Mouse (Mus musculus): ENCODE results near the gene Ppp4r2. TPM values are rescaled to one million over a fixed set of nuclear protein-coding genes. Genes with fewer than 3 reads are reported as not detected.

Gene Ppp4r2
- polyA plus RNA-seq, 1 experiment from 2014 or later = 29.5 TPM

DNA sequence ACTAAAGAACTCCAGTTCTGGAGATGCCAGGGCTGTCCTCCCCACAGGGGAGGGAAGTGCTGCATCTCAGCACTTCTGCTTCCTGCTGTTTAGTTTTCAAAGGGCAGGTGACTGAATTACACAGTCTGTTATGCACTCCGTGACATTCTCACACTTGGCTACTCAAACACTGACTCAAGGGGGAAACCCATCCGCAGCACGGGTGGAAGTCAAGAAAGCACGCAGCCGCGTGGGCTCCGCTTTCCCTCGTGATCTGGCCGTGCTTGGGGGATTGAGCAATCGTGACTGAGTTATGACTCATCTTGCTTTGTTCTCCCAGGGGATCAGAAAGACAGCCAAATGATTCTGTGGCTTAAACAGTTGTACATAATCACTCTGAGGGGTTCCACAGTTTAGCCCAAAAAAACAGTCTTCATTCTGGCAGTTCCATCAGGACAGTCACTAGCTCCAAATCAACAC is 32.9 kb upstream of the Ppp4r2 start:
- DNase-seq (ENCODE audit: low spot score) = peak; percentile 58
- ATAC-seq (ENCODE audit: low read depth) = no peak
- Histone ChIP-seq H3K4me1 (ENCODE audit: control insufficient read depth, insufficient read depth, low read length) (no peaks in the 10 kb centered on the region), H3K27me3 (replicated peaks; ENCODE audit: control insufficient read depth, insufficient read depth, low read length) (no peaks in the 10 kb centered on the region), H3K9me3 (ENCODE audit: control insufficient read depth, low read length) (no peaks in the 10 kb centered on the region), H3K4me2 (ENCODE audit: low read depth, low read length) (no peak overlapping the region), H3K27ac (replicated peaks; ENCODE audit: low read depth, low read length) (no peak overlapping the region), H3K9ac (ENCODE audit: low read depth, low read length) (no peak overlapping the region), H3K36me3 (ENCODE audit: control insufficient read depth, insufficient read depth, low read length) (peaks cover 44% of the 10 kb centered on the region), H3K4me3 (ENCODE audit: low read depth, low read length) (no peak overlapping the region)
- WGBS = 54% methylated on average over 10 of the region's 10 CpGs

DNA sequence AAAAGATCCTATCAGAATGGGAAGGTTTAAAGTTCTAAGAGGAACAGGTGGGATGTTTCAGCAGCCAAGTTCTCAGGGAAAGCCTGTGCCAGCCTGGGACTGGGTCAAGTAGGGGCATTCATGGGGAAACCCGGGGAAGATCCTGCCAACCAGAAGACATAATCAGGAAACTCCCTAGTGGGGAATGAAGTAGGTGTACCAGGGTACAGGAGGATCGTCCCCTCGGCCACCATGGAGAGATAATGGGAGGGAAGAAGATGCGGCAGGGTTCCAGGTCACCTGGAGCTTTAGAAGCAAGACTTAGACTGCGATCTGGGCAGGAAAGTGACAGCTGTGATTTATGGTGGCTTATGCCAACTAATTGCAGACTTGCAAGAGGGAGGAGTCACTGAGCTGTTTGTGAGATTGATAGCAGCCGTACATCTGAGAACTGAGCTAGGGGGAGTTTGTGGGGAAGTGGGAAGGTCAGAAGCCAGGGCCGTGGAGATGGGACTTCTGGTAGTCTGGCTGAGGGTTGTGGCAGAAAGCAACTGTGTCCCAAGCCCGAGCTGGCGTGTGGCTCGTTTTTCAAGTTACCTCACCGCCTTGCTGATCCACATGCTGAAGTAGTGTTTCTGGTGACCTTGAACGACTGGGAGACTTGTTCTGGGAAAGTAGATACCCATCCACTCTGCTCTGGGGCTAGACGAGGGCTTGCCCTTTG is 30.9 kb upstream of the Ppp4r2 start:
- H3K4me2 ChIP-seq (ENCODE audit: low read depth, low read length) = no peak overlapping the region
- H3K4me3 ChIP-seq (ENCODE audit: low read depth, low read length) = no peak overlapping the region
- H3K9ac ChIP-seq (ENCODE audit: low read depth, low read length) = no peak overlapping the region
- H3K36me3 ChIP-seq (ENCODE audit: control insufficient read depth, insufficient read depth, low read length) = peaks cover 39% of the 10 kb centered on the region
- no peaks in the 10 kb centered on the region for H3K4me1 ChIP-seq (ENCODE audit: control insufficient read depth, insufficient read depth, low read length)
- no peak overlapping the region for H3K27ac ChIP-seq (replicated peaks; ENCODE audit: low read depth, low read length)
- ATAC-seq (ENCODE audit: low read depth) (no peak), DNase-seq (ENCODE audit: low spot score) (no peak)
- no peaks in the 10 kb centered on the region for H3K27me3 ChIP-seq (replicated peaks; ENCODE audit: control insufficient read depth, insufficient read depth, low read length)
- H3K9me3 ChIP-seq (ENCODE audit: control insufficient read depth, low read length) = no peaks in the 10 kb centered on the region
- WGBS = 58% methylated on average over 13 of the region's 13 CpGs

DNA sequence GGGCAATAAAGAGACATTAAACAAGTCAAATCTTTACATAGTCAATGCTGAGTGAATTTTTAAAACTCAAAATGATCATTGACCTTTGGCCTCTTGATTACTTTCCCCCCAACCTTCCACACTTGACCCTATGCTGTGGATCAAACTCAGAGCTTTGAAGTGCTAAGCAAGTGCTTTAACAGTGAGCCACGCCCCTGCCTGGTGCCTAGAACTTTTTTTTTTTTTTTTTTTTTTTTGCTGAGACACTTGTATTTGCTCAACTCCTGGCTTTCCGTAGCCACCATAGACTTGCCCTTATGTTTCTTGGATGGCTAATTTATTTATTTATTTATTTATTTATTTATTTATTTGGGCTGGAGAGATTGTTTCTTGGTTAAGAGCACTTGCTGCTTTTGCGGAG is 30.2 kb upstream of the Ppp4r2 start:
- Histone ChIP-seq H3K4me1 (ENCODE audit: control insufficient read depth, insufficient read depth, low read length) (no peaks in the 10 kb centered on the region), H3K36me3 (ENCODE audit: control insufficient read depth, insufficient read depth, low read length) (peaks cover 39% of the 10 kb centered on the region), H3K4me3 (ENCODE audit: low read depth, low read length) (no peak overlapping the region), H3K27ac (replicated peaks; ENCODE audit: low read depth, low read length) (no peak overlapping the region), H3K9me3 (ENCODE audit: control insufficient read depth, low read length) (no peaks in the 10 kb centered on the region), H3K27me3 (replicated peaks; ENCODE audit: control insufficient read depth, insufficient read depth, low read length) (no peaks in the 10 kb centered on the region), H3K4me2 (ENCODE audit: low read depth, low read length) (no peak overlapping the region), H3K9ac (ENCODE audit: low read depth, low read length) (no peak overlapping the region)
- ATAC-seq (ENCODE audit: low read depth) (no peak), DNase-seq (ENCODE audit: low spot score) (no peak)
- WGBS = 84% methylated on average over 3 of the region's 3 CpGs

DNA sequence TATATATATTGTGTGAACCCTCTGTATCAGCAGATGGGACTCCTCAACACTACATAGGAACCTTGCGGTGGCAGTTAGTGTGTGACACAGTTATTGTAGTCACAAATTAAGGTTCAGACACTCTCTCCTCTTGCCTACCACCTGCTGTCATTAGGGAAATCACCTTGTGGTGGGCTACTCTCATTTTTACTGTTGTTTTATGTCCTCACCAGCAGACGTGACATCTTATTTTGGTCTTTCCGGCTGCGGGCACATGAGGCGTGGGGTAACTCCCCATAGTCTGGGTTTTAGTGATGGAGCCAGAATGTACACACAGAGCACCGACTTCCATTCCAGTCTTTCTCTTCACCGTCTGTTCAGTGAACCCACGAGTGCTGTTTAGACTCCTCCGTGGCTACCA is 26.2 kb upstream of the Ppp4r2 start:
- Histone ChIP-seq H3K9ac (ENCODE audit: low read depth, low read length) (no peak overlapping the region), H3K4me1 (ENCODE audit: control insufficient read depth, insufficient read depth, low read length) (no peaks in the 10 kb centered on the region), H3K36me3 (ENCODE audit: control insufficient read depth, insufficient read depth, low read length) (peaks cover 19% of the 10 kb centered on the region; the same call in 1 of the 2 replicates), H3K27ac (replicated peaks; ENCODE audit: low read depth, low read length) (no peak overlapping the region), H3K27me3 (replicated peaks; ENCODE audit: control insufficient read depth, insufficient read depth, low read length) (no peaks in the 10 kb centered on the region), H3K4me2 (ENCODE audit: low read depth, low read length) (no peak overlapping the region), H3K4me3 (ENCODE audit: low read depth, low read length) (no peak overlapping the region), H3K9me3 (ENCODE audit: control insufficient read depth, low read length) (no peaks in the 10 kb centered on the region)
- DNase-seq (ENCODE audit: low spot score) (no peak), ATAC-seq (ENCODE audit: low read depth) (no peak)
- WGBS = 91% methylated on average over 9 of the region's 9 CpGs

DNA sequence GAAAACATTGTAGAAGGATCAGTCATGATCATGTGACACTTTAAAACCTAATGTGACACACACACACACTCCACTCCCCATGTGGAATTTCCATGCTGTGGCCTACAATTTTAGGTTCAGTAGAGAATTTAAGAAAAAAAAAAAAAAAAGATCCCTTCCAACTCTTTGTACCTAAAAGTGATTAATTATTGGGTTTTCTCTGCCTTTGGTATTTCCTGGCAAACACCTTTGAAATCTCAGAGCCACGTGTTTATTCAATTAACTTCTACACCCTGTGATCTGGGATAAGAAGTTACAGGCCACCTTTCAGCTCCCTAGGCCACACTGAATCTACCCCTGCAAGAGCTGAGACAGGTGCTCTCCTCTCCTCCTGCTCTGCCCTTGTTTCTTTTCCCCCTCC is 25.7 kb upstream of the Ppp4r2 start:
- no peak for DNase-seq (ENCODE audit: low spot score)
- no peak overlapping the region for H3K27ac ChIP-seq (replicated peaks; ENCODE audit: low read depth, low read length)
- H3K4me1 ChIP-seq (ENCODE audit: control insufficient read depth, insufficient read depth, low read length) = no peaks in the 10 kb centered on the region
- no peak overlapping the region for H3K4me2 ChIP-seq (ENCODE audit: low read depth, low read length)
- H3K9ac ChIP-seq (ENCODE audit: low read depth, low read length) = no peak overlapping the region
- peaks cover 19% of the 10 kb centered on the region; the same call in 1 of the 2 replicates for H3K36me3 ChIP-seq (ENCODE audit: control insufficient read depth, insufficient read depth, low read length)
- H3K4me3 ChIP-seq (ENCODE audit: low read depth, low read length) = no peak overlapping the region
- no peaks in the 10 kb centered on the region for H3K27me3 ChIP-seq (replicated peaks; ENCODE audit: control insufficient read depth, insufficient read depth, low read length)
- no peaks in the 10 kb centered on the region for H3K9me3 ChIP-seq (ENCODE audit: control insufficient read depth, low read length)
- WGBS = 46% methylated on average over 1 of the region's 1 CpGs
- no peak for ATAC-seq (ENCODE audit: low read depth)

DNA sequence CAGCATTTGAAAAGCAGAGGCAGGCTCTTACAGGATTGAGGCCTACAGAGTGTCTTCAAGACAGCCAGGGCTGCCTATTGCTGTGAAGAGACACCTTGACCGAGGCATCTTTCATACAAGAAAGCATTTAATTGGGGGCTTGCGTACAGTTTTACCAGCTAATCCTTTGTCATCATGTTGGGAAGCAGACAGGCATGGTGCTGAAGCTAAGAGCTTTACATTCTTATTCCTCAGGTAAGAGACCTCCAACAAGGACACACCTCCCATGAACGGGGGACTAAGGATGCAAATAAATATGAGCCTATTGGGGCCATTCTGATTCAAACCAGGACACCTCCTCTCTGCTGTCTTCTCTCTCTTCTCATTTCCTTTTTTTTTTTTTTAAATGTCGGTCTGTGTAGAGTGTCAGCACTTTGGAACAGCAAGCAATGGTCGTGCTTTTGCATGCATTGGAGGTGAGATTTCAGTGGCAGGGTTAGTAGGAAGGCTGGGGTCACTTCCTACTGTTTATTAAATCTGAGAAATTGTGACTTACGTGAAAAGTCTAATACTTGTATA is 25.1 kb upstream of the Ppp4r2 start:
- Histone ChIP-seq H3K4me3 (ENCODE audit: low read depth, low read length) (no peak overlapping the region), H3K9me3 (ENCODE audit: control insufficient read depth, low read length) (no peaks in the 10 kb centered on the region), H3K36me3 (ENCODE audit: control insufficient read depth, insufficient read depth, low read length) (peaks cover 19% of the 10 kb centered on the region; the same call in 1 of the 2 replicates), H3K9ac (ENCODE audit: low read depth, low read length) (no peak overlapping the region), H3K4me1 (ENCODE audit: control insufficient read depth, insufficient read depth, low read length) (no peaks in the 10 kb centered on the region), H3K27ac (replicated peaks; ENCODE audit: low read depth, low read length) (no peak overlapping the region), H3K4me2 (ENCODE audit: low read depth, low read length) (no peak overlapping the region), H3K27me3 (replicated peaks; ENCODE audit: control insufficient read depth, insufficient read depth, low read length) (no peaks in the 10 kb centered on the region)
- WGBS = 86% methylated on average over 6 of the region's 6 CpGs
- ATAC-seq (ENCODE audit: low read depth) (no peak), DNase-seq (ENCODE audit: low spot score) (no peak)

DNA sequence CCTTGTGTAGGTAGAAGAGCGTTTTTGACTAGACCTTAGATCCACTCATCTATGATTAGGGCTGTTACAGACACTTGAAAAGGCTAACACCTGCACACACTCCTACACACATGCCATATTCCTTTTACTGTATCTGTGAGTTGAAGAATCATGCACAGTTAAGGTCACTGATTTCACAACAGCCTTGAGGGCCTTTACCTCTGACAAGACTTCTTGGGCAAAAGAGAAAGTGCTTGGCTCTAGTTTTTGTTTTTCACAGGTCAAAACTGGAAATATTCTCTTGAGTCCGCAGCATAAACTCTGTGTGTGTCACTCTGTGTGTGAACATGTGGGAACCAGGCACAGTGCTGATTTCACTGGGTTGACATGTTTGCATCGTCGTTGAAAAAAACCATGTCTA is 23.3 kb upstream of the Ppp4r2 start:
- no peaks in the 10 kb centered on the region for H3K27me3 ChIP-seq (replicated peaks; ENCODE audit: control insufficient read depth, insufficient read depth, low read length)
- no peak overlapping the region for H3K9ac ChIP-seq (ENCODE audit: low read depth, low read length)
- H3K27ac ChIP-seq (replicated peaks; ENCODE audit: low read depth, low read length) = no peak overlapping the region
- H3K9me3 ChIP-seq (ENCODE audit: control insufficient read depth, low read length) = no peaks in the 10 kb centered on the region
- peaks cover 10% of the 10 kb centered on the region; the same call in 1 of the 2 replicates for H3K36me3 ChIP-seq (ENCODE audit: control insufficient read depth, insufficient read depth, low read length)
- H3K4me3 ChIP-seq (ENCODE audit: low read depth, low read length) = no peak overlapping the region
- no peaks in the 10 kb centered on the region for H3K4me1 ChIP-seq (ENCODE audit: control insufficient read depth, insufficient read depth, low read length)
- 85% methylated on average over 4 of the region's 4 CpGs for WGBS
- ATAC-seq (ENCODE audit: low read depth) (no peak), DNase-seq (ENCODE audit: low spot score) (no peak)
- no peak overlapping the region for H3K4me2 ChIP-seq (ENCODE audit: low read depth, low read length)

DNA sequence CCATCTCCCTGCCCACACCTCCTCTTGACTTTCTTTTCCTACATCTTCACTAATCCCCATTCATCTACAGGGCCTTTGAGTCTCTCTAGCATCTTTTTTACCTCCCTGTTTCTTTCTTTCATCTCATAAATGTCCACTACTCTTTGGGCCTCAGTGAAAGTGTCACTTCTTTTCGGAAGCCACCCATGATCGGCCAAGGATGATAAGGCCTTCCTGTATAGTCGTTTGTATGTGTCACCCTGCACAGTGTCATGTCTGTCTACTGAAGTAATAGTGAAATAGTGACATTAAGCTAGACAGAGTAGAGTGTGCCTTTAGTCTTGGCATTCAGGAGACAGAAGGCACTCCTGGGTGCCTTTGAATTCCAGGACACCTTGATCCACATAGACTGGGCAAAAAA is 21.7 kb upstream of the Ppp4r2 start:
- Histone ChIP-seq H3K27me3 (replicated peaks; ENCODE audit: control insufficient read depth, insufficient read depth, low read length) (no peaks in the 10 kb centered on the region), H3K4me3 (ENCODE audit: low read depth, low read length) (no peak overlapping the region), H3K9me3 (ENCODE audit: control insufficient read depth, low read length) (no peaks in the 10 kb centered on the region), H3K27ac (replicated peaks; ENCODE audit: low read depth, low read length) (no peak overlapping the region), H3K9ac (ENCODE audit: low read depth, low read length) (no peak overlapping the region), H3K4me1 (ENCODE audit: control insufficient read depth, insufficient read depth, low read length) (no peaks in the 10 kb centered on the region), H3K4me2 (ENCODE audit: low read depth, low read length) (no peak overlapping the region), H3K36me3 (ENCODE audit: control insufficient read depth, insufficient read depth, low read length) (0 out of 2 replicates have a peak, but pooled peaks cover 3% of the 10 kb centered on the region)
- 94% methylated on average over 3 of the region's 3 CpGs for WGBS
- no peak for ATAC-seq (ENCODE audit: low read depth)
- no peak for DNase-seq (ENCODE audit: low spot score)

DNA sequence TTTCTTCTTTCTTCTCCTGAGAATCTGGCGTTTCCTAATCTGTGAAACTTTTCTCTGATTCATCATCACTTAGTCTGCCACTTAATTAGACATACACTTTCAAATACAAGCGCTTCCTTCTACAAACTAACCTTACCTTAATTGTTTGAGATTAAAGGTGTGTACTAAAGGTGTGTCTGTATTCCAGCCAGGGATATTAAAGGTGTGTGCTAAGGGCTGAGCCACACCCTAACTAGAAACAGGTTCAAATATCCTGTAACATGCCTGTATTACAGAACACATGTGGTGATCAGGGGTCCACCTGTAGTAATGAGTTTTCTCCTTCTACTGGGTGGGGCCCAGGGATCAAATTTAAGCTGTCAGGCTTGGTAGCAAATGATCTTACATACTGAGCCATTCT is 12.1 kb upstream of the Ppp4r2 start:
- ATAC-seq (ENCODE audit: low read depth) = no peak

More for the DNA sequence above, 12.1 kb upstream of the Ppp4r2 start:
- no peaks in the 10 kb centered on the region for H3K4me1 ChIP-seq (ENCODE audit: control insufficient read depth, insufficient read depth, low read length)
- H3K27me3 ChIP-seq (replicated peaks; ENCODE audit: control insufficient read depth, insufficient read depth, low read length) = no peaks in the 10 kb centered on the region
- no peaks in the 10 kb centered on the region for H3K36me3 ChIP-seq (ENCODE audit: control insufficient read depth, insufficient read depth, low read length)
- DNase-seq (ENCODE audit: low spot score) = no peak
- 84% methylated on average over 2 of the region's 2 CpGs for WGBS
- H3K9me3 ChIP-seq (ENCODE audit: control insufficient read depth, low read length) = no peaks in the 10 kb centered on the region
- H3K4me2 ChIP-seq (ENCODE audit: low read depth, low read length) = no peak overlapping the region
- no peak overlapping the region for H3K27ac ChIP-seq (replicated peaks; ENCODE audit: low read depth, low read length)
- H3K9ac ChIP-seq (ENCODE audit: low read depth, low read length) = no peak overlapping the region
- no peak overlapping the region for H3K4me3 ChIP-seq (ENCODE audit: low read depth, low read length)
